Mouse (Mus musculus) midbrain, postnatal 0 days (tissue): ENCODE measurements around the gene Rapgef3. TPM values are rescaled to one million over a fixed set of nuclear protein-coding genes. Genes with fewer than 3 reads are reported as not detected.

Experiments
- ATAC-seq: fragments of 200-750 bp; cut with Nextera tagmentation; 2 replicates; pipeline ENCODE4 v1.8.0; 2017; ENCODE audit warnings: moderate number of reproducible peaks, mild to moderate bottlenecking, moderate TSS enrichment, moderate library complexity; ENCODE audit not compliant: low FRiP score
- DNase-seq: peaks from one replicate; pipeline ENCODE4 v3.0.0-alpha.2; 2015; ENCODE audit warnings: low spot score
- H3K27ac ChIP-seq: fragments of 300-500 bp; sonication (generic); 2 replicates; pipeline ENCODE4 v1.5.1; 2014; ENCODE audit warnings: low read depth, mild to moderate bottlenecking, low read length, mixed read lengths
- H3K27me3 ChIP-seq: fragments of 300-500 bp; sonication (generic); 2 replicates; pipeline ENCODE4 v1.6.1; 2014; ENCODE audit warnings: low read length, control low read depth, mixed read lengths; ENCODE audit not compliant: insufficient read depth
- H3K36me3 ChIP-seq: fragments of 300-500 bp; sonication (generic); 2 replicates; pipeline ENCODE4 v1.6.1; 2014; ENCODE audit warnings: low read length, control low read depth, mixed read lengths; ENCODE audit not compliant: insufficient read depth
- H3K4me1 ChIP-seq: fragments of 300-500 bp; sonication (generic); 2 replicates; pipeline ENCODE4 v1.6.1; 2014; ENCODE audit warnings: mild to moderate bottlenecking, control low read depth, antibody characterized with exemption, low read length, mixed read lengths; ENCODE audit not compliant: insufficient read depth
- H3K4me2 ChIP-seq: fragments of 300-500 bp; sonication (generic); 2 replicates; pipeline ENCODE4 v1.6.1; 2014; ENCODE audit warnings: low read depth, mild to moderate bottlenecking, low read length, mixed read lengths; ENCODE audit not compliant: poor library complexity, severe bottlenecking
- H3K4me3 ChIP-seq: fragments of 300-500 bp; sonication (generic); 2 replicates; pipeline ENCODE4 v1.5.1; 2014; ENCODE audit warnings: low read depth, mild to moderate bottlenecking, low read length, moderate library complexity
- H3K9ac ChIP-seq: fragments of 300-500 bp; sonication (generic); replicated peaks from 2 replicates; pipeline ENCODE4 v1.6.1; 2014; ENCODE audit warnings: mild to moderate bottlenecking, low read length, moderate library complexity, mixed read lengths; ENCODE audit not compliant: poor library complexity, severe bottlenecking
- H3K9me3 ChIP-seq: fragments of 300-500 bp; sonication (generic); 2 replicates; pipeline ENCODE4 v1.6.1; 2016; ENCODE audit warnings: low read length, control low read depth
- CTCF ChIP-seq: IDR thresholded peaks from 2 replicates; pipeline ENCODE4 v1.5.1; 2016; ENCODE audit warnings: antibody characterized with exemption, mild to moderate bottlenecking
- WGBS: fragments of 180-500 bp; shearing (Covaris S2); extraction: QIAGEN DNeasy Blood & Tissue Kit; methylation state at CpG from one replicate; pipeline ENCODE4 v1.1.7; 2014; 5-methylcytosine and 5-hydroxymethylcytosine counted together
- polyA plus RNA-seq: library from polyadenylated mRNA; unstranded; fragments of >200 nt; fragmentation: Nextera tagmentation; extraction: Ambion mirVana; gene quantifications from 2 replicates; pipeline ENCODE4 v1.2.1, GENCODE M21; 2015
- total RNA-seq: library from RNA; depleted of rRNA; stranded (reverse); fragments of >200 nt; gene quantifications from 2 replicates; pipeline ENCODE4 v1.2.3, GENCODE M21; 2014

The Rapgef3 gene
- total and polyA plus RNA-seq, 2 experiments from 2014 or later: 16.5 to 34.9 TPM

DNA sequence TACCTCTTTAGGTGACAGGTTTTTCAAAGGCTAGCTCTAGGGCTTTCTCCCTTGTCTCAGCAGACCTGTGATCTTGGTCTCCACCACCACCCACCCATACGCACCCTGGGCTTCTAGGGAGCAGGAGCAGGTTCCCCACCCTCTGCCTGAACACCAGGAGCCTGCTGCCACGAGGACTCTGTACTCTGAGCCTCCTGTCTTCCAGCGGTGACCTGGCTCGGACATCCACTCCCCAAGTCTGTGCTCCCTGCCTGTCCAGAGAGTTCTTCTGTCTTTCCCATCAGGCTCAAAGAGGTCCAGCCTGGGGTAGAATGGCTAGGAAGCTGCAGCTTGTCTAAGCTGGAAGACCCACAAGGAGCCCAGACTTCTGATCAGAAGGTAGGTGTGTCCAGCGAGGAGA is 24.6 kb downstream of the Rapgef3 start:
- Histone ChIP-seq H3K27ac (no peak overlapping the region), H3K9me3 (no peaks in the 10 kb centered on the region), H3K27me3 (0 out of 2 replicates have a peak, but pooled peaks cover 4% of the 10 kb centered on the region), H3K9ac (no peak overlapping the region), H3K4me3 (no peak overlapping the region), H3K4me1 (no peaks in the 10 kb centered on the region), H3K36me3 (peaks cover 12% of the 10 kb centered on the region), H3K4me2 (no peak overlapping the region)
- DNase-seq (no peak), ATAC-seq (no peak)
- 82% methylated on average over 5 of the region's 5 CpGs for WGBS
- TF ChIP-seq CTCF: no peak

DNA sequence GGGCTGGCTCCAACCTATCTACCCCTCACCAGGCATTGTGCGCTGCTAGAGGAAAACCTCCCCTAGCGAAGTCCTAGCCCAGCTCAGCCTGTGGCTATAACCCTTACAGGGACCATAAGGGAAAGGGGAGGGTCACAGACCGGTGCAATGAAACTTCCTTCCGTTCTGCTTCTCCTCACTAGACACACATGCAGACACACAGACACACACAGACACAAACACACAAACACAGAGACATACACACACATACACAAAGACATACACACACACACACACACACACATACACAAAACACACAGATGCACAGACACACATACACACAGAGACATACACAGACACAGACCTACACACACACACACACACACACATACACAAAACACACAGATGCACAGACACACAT is 25.2 kb downstream of the Rapgef3 start:
- Histone ChIP-seq H3K9me3 (no peaks in the 10 kb centered on the region), H3K36me3 (peaks cover 12% of the 10 kb centered on the region), H3K4me1 (no peaks in the 10 kb centered on the region), H3K27me3 (0 out of 2 replicates have a peak, but pooled peaks cover 4% of the 10 kb centered on the region), H3K27ac (no peak overlapping the region), H3K9ac (no peak overlapping the region), H3K4me2 (no peak overlapping the region), H3K4me3 (no peak overlapping the region)
- no peak for TF ChIP-seq CTCF
- WGBS: 34% methylated on average over 4 of the region's 4 CpGs
- no peak for DNase-seq
- ATAC-seq: no peak

DNA sequence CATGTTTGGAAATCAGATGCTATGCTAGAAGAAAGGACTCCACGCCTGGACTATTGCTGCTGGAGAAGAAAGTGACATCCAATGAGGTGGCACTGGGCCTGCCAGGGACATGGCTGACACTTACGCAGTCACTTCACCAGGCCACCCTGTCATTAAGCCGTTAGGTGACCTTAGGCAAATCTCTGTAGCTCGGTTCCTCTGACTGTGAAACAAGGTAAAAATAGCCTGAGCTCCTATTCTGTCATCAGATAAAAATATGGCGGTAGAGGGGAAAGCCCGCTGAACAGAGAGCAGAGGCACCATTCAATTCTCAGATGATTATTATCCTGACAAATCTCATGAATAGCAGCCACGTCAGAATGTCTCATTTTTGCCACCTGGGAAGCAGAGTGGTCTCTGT is 25.7 kb downstream of the Rapgef3 start:
- 45% methylated on average over 7 of the region's 7 CpGs for WGBS
- 0 out of 2 replicates have a peak, but pooled peaks cover 4% of the 10 kb centered on the region for H3K27me3 ChIP-seq
- H3K9ac ChIP-seq: no peak overlapping the region
- TF ChIP-seq CTCF: no peak
- H3K4me3 ChIP-seq: no peak overlapping the region
- H3K4me1 ChIP-seq: no peaks in the 10 kb centered on the region
- peaks cover 12% of the 10 kb centered on the region for H3K36me3 ChIP-seq
- H3K27ac ChIP-seq: no peak overlapping the region
- no peak overlapping the region for H3K4me2 ChIP-seq
- no peaks in the 10 kb centered on the region for H3K9me3 ChIP-seq
- no peak for ATAC-seq
- no peak for DNase-seq

DNA sequence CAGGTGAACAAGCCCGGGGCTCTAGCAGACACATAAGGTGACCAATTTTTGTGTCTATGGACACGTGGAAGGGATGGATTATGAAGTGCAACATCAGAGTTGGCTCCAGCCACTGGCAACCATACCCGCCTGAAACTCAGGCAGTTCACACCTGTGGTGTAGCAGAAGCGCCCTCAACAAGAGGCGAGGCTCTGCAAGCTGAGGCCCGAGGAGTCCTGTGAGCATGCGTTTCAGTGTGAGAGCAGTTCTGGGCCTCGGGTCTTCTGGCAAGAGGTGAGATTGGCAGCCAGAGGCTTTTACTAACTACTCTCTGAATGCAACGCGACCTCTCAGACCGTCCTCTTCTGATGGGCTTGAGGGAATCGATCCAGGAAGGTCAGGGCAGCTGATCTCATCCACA is 26.1 kb downstream of the Rapgef3 start:
- WGBS: 81% methylated on average over 12 of the region's 12 CpGs
- H3K4me1 ChIP-seq: no peaks in the 10 kb centered on the region
- H3K9me3 ChIP-seq: no peaks in the 10 kb centered on the region
- ATAC-seq: no peak
- H3K27ac ChIP-seq: no peak overlapping the region
- no peak for TF ChIP-seq CTCF
- no peak overlapping the region for H3K9ac ChIP-seq
- H3K27me3 ChIP-seq: 0 out of 2 replicates have a peak, but pooled peaks cover 4% of the 10 kb centered on the region
- H3K4me3 ChIP-seq: no peak overlapping the region
- H3K36me3 ChIP-seq: peaks cover 8% of the 10 kb centered on the region
- no peak for DNase-seq
- H3K4me2 ChIP-seq: no peak overlapping the region

DNA sequence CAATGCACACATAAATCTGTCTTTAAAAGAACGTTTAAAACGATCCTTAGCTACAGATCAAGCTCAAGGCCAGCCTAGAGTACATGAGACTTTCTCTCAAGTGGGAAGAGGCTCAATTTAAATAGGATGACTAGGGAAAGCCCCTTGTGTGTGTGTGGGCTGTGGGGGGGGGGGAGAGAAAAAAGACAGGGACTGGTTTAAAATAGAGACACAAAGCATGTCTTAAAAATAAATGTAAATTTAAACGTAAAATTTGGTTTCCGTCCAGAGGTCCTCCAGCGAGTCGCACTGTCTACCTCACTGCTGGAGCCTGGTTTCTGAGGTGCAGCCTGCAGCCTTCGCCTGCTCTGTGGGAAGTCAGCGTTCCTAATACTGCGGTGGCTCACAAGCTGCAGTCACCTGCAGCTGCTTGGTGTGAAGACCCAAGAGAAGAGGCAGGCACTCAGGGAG is 27.5 kb downstream of the Rapgef3 start:
- H3K9ac ChIP-seq: no peak overlapping the region
- WGBS: 82% methylated on average over 9 of the region's 9 CpGs
- H3K9me3 ChIP-seq: no peaks in the 10 kb centered on the region
- no peak overlapping the region for H3K4me2 ChIP-seq
- no peaks in the 10 kb centered on the region for H3K4me1 ChIP-seq
- H3K27ac ChIP-seq: no peak overlapping the region
- H3K36me3 ChIP-seq: peaks cover 6% of the 10 kb centered on the region; the same call in 1 of the 2 replicates
- no peak overlapping the region for H3K4me3 ChIP-seq
- DNase-seq: no peak
- H3K27me3 ChIP-seq: no peaks in the 10 kb centered on the region
- no peak for TF ChIP-seq CTCF
- no peak for ATAC-seq

DNA sequence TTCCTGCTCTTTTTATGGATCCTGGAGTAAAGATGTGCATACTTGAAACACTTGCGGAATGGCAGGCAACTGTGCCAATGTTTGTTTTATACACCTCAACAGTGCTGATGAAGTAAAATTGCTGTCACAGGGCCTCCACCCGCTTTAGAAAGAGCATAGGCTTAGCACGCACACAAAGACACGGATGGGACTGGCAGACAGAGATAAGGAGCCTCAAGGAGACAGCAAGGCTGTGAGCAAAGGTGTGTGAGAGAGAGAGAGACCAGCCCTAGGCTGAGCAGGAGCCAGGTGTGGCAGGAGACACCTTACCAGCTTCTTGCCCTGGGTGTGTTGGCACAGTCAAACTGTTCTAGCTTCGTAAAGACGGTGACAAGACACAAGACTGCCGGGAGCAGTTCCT is 28.8 kb downstream of the Rapgef3 start:
- 95% methylated on average over 7 of the region's 7 CpGs for WGBS
- Histone ChIP-seq H3K36me3 (0 out of 2 replicates have a peak, but pooled peaks cover 2% of the 10 kb centered on the region), H3K4me1 (no peaks in the 10 kb centered on the region), H3K27me3 (no peaks in the 10 kb centered on the region), H3K9me3 (no peaks in the 10 kb centered on the region), H3K9ac (no peak overlapping the region), H3K27ac (no peak overlapping the region), H3K4me2 (no peak overlapping the region), H3K4me3 (no peak overlapping the region)
- TF ChIP-seq CTCF: no peak
- ATAC-seq (no peak), DNase-seq (no peak)
